Mouse (Mus musculus) limb, embryonic 15.5 days (tissue): ENCODE results near the gene Macrod1. TPM values are rescaled to one million over a fixed set of nuclear protein-coding genes. Genes with fewer than 3 reads are reported as not detected.

ENCODE experiments used
- ATAC-seq: fragments of 200-750 bp; cut with Nextera tagmentation; 2 replicates; pipeline ENCODE4 v1.8.0; 2017; ENCODE audit warnings: low read depth, moderate TSS enrichment; ENCODE audit not compliant: insufficient number of reproducible peaks, low FRiP score, low TSS enrichment
- H3K27ac ChIP-seq: fragments of 300-500 bp; sonication (generic); 2 replicates; pipeline ENCODE4 v1.5.1; 2015; ENCODE audit warnings: moderate library complexity, mild to moderate bottlenecking, inconsistent platforms
- H3K27me3 ChIP-seq: fragments of 300-500 bp; sonication (generic); 2 replicates; pipeline ENCODE4 v1.6.1; 2015; ENCODE audit warnings: inconsistent platforms
- H3K36me3 ChIP-seq: fragments of 300-500 bp; sonication (generic); 2 replicates; pipeline ENCODE4 v1.6.1; 2015; ENCODE audit warnings: inconsistent platforms
- H3K4me1 ChIP-seq: fragments of 300-500 bp; sonication (generic); 2 replicates; pipeline ENCODE4 v1.6.1; 2015; ENCODE audit warnings: inconsistent platforms
- H3K4me2 ChIP-seq: fragments of 300-500 bp; sonication (generic); 2 replicates; pipeline ENCODE4 v1.6.1; 2015; ENCODE audit warnings: mild to moderate bottlenecking, inconsistent platforms
- H3K4me3 ChIP-seq: fragments of 300-500 bp; sonication (generic); 2 replicates; pipeline ENCODE4 v1.5.1; 2015; ENCODE audit warnings: mild to moderate bottlenecking, inconsistent platforms
- H3K9ac ChIP-seq: fragments of 300-500 bp; sonication (generic); 2 replicates; pipeline ENCODE4 v1.6.1; 2015; ENCODE audit warnings: inconsistent platforms
- H3K9me3 ChIP-seq: fragments of 300-500 bp; sonication (generic); 2 replicates; pipeline ENCODE4 v1.6.1; 2016; ENCODE audit warnings: inconsistent platforms
- WGBS: fragments of 180-500 bp; shearing (Covaris S2); methylation state at CpG from one replicate; pipeline ENCODE4 v1.1.7; 2015; 5-methylcytosine and 5-hydroxymethylcytosine counted together
- polyA plus RNA-seq: library from polyadenylated mRNA; unstranded; fragments of >200 nt; fragmentation: Nextera tagmentation; extraction: Ambion mirVana; gene quantifications from 2 replicates; pipeline ENCODE4 v1.2.1, GENCODE M21; 2015

Gene Macrod1
- polyA plus RNA-seq, 1 experiment from 2014 or later = 18.2 TPM

GRCm38 (mm10) chr19:7136714-7137498 is 80.3 kb downstream of the Macrod1 start:
- Histone ChIP-seq H3K4me1 (peaks cover 86% of the 10 kb centered on the region), H3K27me3 (peaks cover 18% of the 10 kb centered on the region; the same call in 1 of the 2 replicates), H3K9me3 (no peaks in the 10 kb centered on the region), H3K4me3 (no peak overlapping the region), H3K27ac (0 out of 2 replicates have a peak overlapping the region, but pooled peaks have one; percentile 84), H3K4me2 (no peak overlapping the region), H3K9ac (no peak overlapping the region), H3K36me3 (no peaks in the 10 kb centered on the region)
- WGBS = 36% methylated on average over 14 of the region's 14 CpGs
- ATAC-seq = no peak

GRCm38 (mm10) chr19:7138327-7138726 is 81.7 kb downstream of the Macrod1 start:
- Histone ChIP-seq H3K4me2 (peak overlapping the region; percentile 30; the same call in 1 of the 2 replicates), H3K27ac (no peak overlapping the region), H3K4me1 (peaks cover 92% of the 10 kb centered on the region), H3K9ac (no peak overlapping the region), H3K27me3 (peaks cover 18% of the 10 kb centered on the region; the same call in 1 of the 2 replicates), H3K36me3 (no peaks in the 10 kb centered on the region), H3K9me3 (no peaks in the 10 kb centered on the region), H3K4me3 (no peak overlapping the region)
- WGBS = 9% methylated on average over 14 of the region's 14 CpGs
- ATAC-seq = no peak

GRCm38 (mm10) chr19:7139321-7139720 is 82.7 kb downstream of the Macrod1 start:
- ATAC-seq = no peak
- peaks cover 20% of the 10 kb centered on the region; the same call in 1 of the 2 replicates for H3K27me3 ChIP-seq
- no peak overlapping the region for H3K27ac ChIP-seq
- H3K36me3 ChIP-seq = no peaks in the 10 kb centered on the region
- H3K4me1 ChIP-seq = peaks cover 96% of the 10 kb centered on the region
- no peak overlapping the region for H3K4me2 ChIP-seq
- 36% methylated on average over 4 of the region's 4 CpGs for WGBS
- H3K9ac ChIP-seq = no peak overlapping the region
- H3K4me3 ChIP-seq = no peak overlapping the region
- H3K9me3 ChIP-seq = no peaks in the 10 kb centered on the region

- no peaks in the 10 kb centered on the region for H3K36me3 ChIP-seq
- ATAC-seq = no peak
- H3K4me2 ChIP-seq = no peak overlapping the region
- peaks cover 29% of the 10 kb centered on the region for H3K27me3 ChIP-seq
- H3K4me3 ChIP-seq = no peak overlapping the region
- WGBS = 66% methylated on average over 6 of the region's 6 CpGs
- peaks cover 87% of the 10 kb centered on the region for H3K4me1 ChIP-seq
- no peaks in the 10 kb centered on the region for H3K9me3 ChIP-seq
- H3K27ac ChIP-seq = no peak overlapping the region
- H3K9ac ChIP-seq = no peak overlapping the region
Measured at GRCm38 (mm10) chr19:7140373-7140772, 83.8 kb downstream of the Macrod1 start.

- Histone ChIP-seq H3K4me2 (no peak overlapping the region), H3K9ac (no peak overlapping the region), H3K27ac (no peak overlapping the region), H3K4me3 (no peak overlapping the region), H3K4me1 (peaks cover 81% of the 10 kb centered on the region), H3K9me3 (no peaks in the 10 kb centered on the region), H3K36me3 (no peaks in the 10 kb centered on the region), H3K27me3 (peaks cover 34% of the 10 kb centered on the region)
- WGBS = 69% methylated on average over 12 of the region's 12 CpGs
- ATAC-seq = no peak
Measured at GRCm38 (mm10) chr19:7140856-7141421, 84.3 kb downstream of the Macrod1 start.

GRCm38 (mm10) chr19:7142207-7142915 is 85.8 kb downstream of the Macrod1 start:
- no peak for ATAC-seq
- Histone ChIP-seq H3K4me3 (no peak overlapping the region), H3K36me3 (no peaks in the 10 kb centered on the region), H3K4me2 (no peak overlapping the region), H3K27me3 (peaks cover 36% of the 10 kb centered on the region), H3K9me3 (no peaks in the 10 kb centered on the region), H3K4me1 (peaks cover 69% of the 10 kb centered on the region), H3K27ac (no peak overlapping the region), H3K9ac (no peak overlapping the region)
- 38% methylated on average over 5 of the region's 5 CpGs for WGBS

- ATAC-seq = no peak
- no peak overlapping the region for H3K27ac ChIP-seq
- 1% methylated on average over 20 of the region's 20 CpGs for WGBS
Measured at GRCm38 (mm10) chr19:7143854-7144253, 87.2 kb downstream of the Macrod1 start.

GRCm38 (mm10) chr19:7144458-7144857 is 87.8 kb downstream of the Macrod1 start:
- 73% methylated on average over 3 of the region's 3 CpGs for WGBS
- H3K4me1 ChIP-seq = peaks cover 69% of the 10 kb centered on the region
- no peak overlapping the region for H3K9ac ChIP-seq
- H3K9me3 ChIP-seq = no peaks in the 10 kb centered on the region
- no peak overlapping the region for H3K4me3 ChIP-seq
- H3K4me2 ChIP-seq = peak overlapping the region; percentile 60; the same call in 1 of the 2 replicates
- H3K27ac ChIP-seq = no peak overlapping the region
- ATAC-seq = no peak
- H3K27me3 ChIP-seq = peaks cover 32% of the 10 kb centered on the region
- H3K36me3 ChIP-seq = no peaks in the 10 kb centered on the region

More at GRCm38 (mm10) chr19:7143854-7144253, 87.2 kb downstream of the Macrod1 start:
- peaks cover 69% of the 10 kb centered on the region for H3K4me1 ChIP-seq
- H3K27me3 ChIP-seq = peaks cover 32% of the 10 kb centered on the region
- H3K9me3 ChIP-seq = no peaks in the 10 kb centered on the region
- no peaks in the 10 kb centered on the region for H3K36me3 ChIP-seq
- 0 out of 2 replicates have a peak overlapping the region, but pooled peaks have one; percentile 5 for H3K9ac ChIP-seq
- H3K4me3 ChIP-seq = peak overlapping the region; percentile 32
- peak overlapping the region; percentile 60 for H3K4me2 ChIP-seq

GRCm38 (mm10) chr19:7146376-7146775 is 89.8 kb downstream of the Macrod1 start:
- Histone ChIP-seq H3K27ac (no peak overlapping the region), H3K27me3 (peaks cover 31% of the 10 kb centered on the region), H3K4me2 (no peak overlapping the region), H3K36me3 (no peaks in the 10 kb centered on the region), H3K9me3 (no peaks in the 10 kb centered on the region), H3K4me3 (no peak overlapping the region), H3K9ac (no peak overlapping the region), H3K4me1 (peaks cover 70% of the 10 kb centered on the region)
- WGBS = 79% methylated on average over 13 of the region's 13 CpGs
- ATAC-seq = no peak

- H3K9me3 ChIP-seq = no peaks in the 10 kb centered on the region
- H3K27ac ChIP-seq = no peak overlapping the region
- no peaks in the 10 kb centered on the region for H3K36me3 ChIP-seq
- WGBS = 28% methylated on average over 4 of the region's 4 CpGs
- H3K4me1 ChIP-seq = peaks cover 67% of the 10 kb centered on the region
- peaks cover 31% of the 10 kb centered on the region for H3K27me3 ChIP-seq
- no peak for ATAC-seq
- no peak overlapping the region for H3K4me2 ChIP-seq
- no peak overlapping the region for H3K4me3 ChIP-seq
- no peak overlapping the region for H3K9ac ChIP-seq
Measured at GRCm38 (mm10) chr19:7148096-7148495, 91.5 kb downstream of the Macrod1 start.

GRCm38 (mm10) chr19:7148541-7149085 is 92.0 kb downstream of the Macrod1 start:
- peaks cover 67% of the 10 kb centered on the region for H3K4me1 ChIP-seq
- H3K4me2 ChIP-seq = no peak overlapping the region
- peaks cover 31% of the 10 kb centered on the region for H3K27me3 ChIP-seq
- no peak for ATAC-seq
- H3K4me3 ChIP-seq = no peak overlapping the region
- 46% methylated on average over 8 of the region's 8 CpGs for WGBS
- no peaks in the 10 kb centered on the region for H3K9me3 ChIP-seq
- H3K9ac ChIP-seq = no peak overlapping the region
- H3K27ac ChIP-seq = no peak overlapping the region
- H3K36me3 ChIP-seq = no peaks in the 10 kb centered on the region
